Mouse (Mus musculus): ENCODE measurements around the gene Ddx23. TPM values are rescaled to one million over a fixed set of nuclear protein-coding genes. Genes with fewer than 3 reads are reported as not detected.
A peak's percentile ranks its signal among the peaks of the same experiment; 100 is the strongest.

Gene Ddx23
- total and polyA plus RNA-seq, 3 experiments: 194 to 252 (median 213) TPM

DNA sequence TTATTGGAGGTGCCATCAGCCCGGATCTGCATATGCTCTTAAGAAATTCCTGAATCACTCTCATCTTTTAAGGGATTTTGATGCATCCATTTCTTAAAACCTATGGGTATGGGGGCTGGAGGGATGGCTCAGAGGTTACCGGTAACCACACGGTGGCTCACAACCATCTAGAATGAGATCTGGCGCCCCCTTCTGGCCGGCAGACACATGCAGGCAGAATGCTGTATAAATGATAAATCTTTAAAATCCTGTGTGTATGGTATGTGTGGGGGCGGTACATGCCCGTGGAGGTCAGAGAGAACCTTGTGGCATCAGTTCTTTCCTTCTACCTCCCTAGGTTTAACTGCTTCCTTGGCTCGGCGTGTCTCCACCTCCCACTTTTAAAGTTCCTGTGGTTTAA lies 47.7 kb upstream of the Ddx23 start (continued):
- TF ChIP-seq ZNF384 (IDR thresholded peaks at IDR 0.05; ENCODE audit: low read depth, low read length) (peak; percentile 38; the same call in 1 of the 2 replicates), MYC (IDR thresholded peaks at IDR 0.05; ENCODE audit: low read depth, low read length) (peak; percentile 36; the same call in 1 of the 2 replicates), GATA1 (IDR thresholded peaks at IDR 0.05; ENCODE audit: low read depth, low read length) (no peak), RCOR1 (IDR thresholded peaks at IDR 0.05; ENCODE audit: low read depth, low read length) (no peak; the same call in 1 of the 2 replicates), NRF1 (IDR thresholded peaks at IDR 0.05; ENCODE audit: insufficient read depth, low read depth, low read length, poor library complexity, severe bottlenecking) (no peak), POLR2A (IDR thresholded peaks at IDR 0.05; ENCODE audit: control insufficient read depth in 1 of 2, insufficient read depth in 1 of 2, low read depth in 1 of 2, low read length in 2 of 2, poor library complexity in 1 of 2) (no peak), GABPA (IDR thresholded peaks at IDR 0.05; ENCODE audit: low read depth, low read length) (no peak), BHLHE40 (IDR thresholded peaks at IDR 0.05; ENCODE audit: borderline replicate concordance, low read depth, low read length) (no peak), ELF1 (IDR thresholded peaks at IDR 0.05; ENCODE audit: low read depth, low read length) (no peak)

DNA sequence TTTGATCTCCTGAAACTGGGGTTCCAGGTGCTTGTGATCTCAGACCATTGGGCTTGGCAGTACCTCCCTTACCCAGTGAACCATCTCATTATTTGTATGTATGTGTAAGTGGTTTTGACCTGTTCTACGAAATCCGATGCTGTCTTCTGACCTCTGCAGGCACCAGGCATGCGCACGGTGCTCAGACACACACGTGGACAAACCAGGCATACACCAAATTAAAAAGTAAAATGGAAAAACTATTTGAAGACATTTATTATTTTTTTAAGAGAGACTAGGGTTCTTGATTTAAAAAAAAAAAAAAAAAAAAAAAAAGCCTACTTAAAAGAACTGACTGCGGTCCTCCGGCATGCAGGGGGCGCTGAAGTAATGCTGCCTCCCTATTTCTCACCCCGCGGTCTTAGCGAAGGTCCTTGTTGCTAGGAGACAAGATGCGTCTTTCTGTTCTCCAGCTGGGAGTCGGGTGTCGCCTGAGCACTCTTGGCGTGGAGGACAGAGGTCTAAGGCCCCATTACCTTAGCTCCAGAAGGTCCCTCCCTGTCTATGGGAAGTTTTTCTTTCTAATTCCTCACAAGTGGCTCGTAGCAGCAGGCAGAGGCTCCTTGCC lies 45.2 kb upstream of the Ddx23 start, which contains the start of gene Ccdc65:
Gene Ccdc65, plus strand, starts transcription at position 442 of the 607 bp plus-strand sequence.
- Histone ChIP-seq H3K27ac (ENCODE audit: control insufficient read depth, low read depth, low read length) (no peak within 1 kb of the TSS), H3K27me3 (ENCODE audit: control insufficient read depth in 1 of 2, insufficient read depth in 2 of 2, low read length in 2 of 2) (peaks cover 4 to 17% of the 10 kb centered on the region in 2 experiments), H3K36me3 (ENCODE audit: control insufficient read depth in 1 of 2, insufficient read depth in 2 of 2, low read length in 2 of 2) (no peaks in the 10 kb centered on the region; a peak in 1 of 4 replicates), H3K4me3 (ENCODE audit: control insufficient read depth in 1 of 2, insufficient read depth in 1 of 2, low read depth in 2 of 2, low read length in 2 of 2) (peak within 1 kb of the TSS in 1 of 2 experiments; percentile 37; a peak in 1 of 4 replicates), H3K79me2 (ENCODE audit: control insufficient read depth, insufficient read depth, low read length, poor library complexity) (no peaks in the 10 kb centered on the region), H3K9ac (ENCODE audit: control insufficient read depth, low read depth, low read length, poor library complexity, severe bottlenecking) (no peak within 1 kb of the TSS), H3K4me1 (ENCODE audit: control insufficient read depth in 1 of 2, insufficient read depth in 2 of 2, low read length in 2 of 2) (no peaks in the 10 kb centered on the region; a peak in 1 of 4 replicates), H3K9me3 (replicated peaks; ENCODE audit: insufficient read depth, low read length) (no peaks in the 10 kb centered on the region)
- peak; percentile 95 for DNase-seq (ENCODE audit: low read depth, low spot score)
- TF ChIP-seq CTCF (IDR thresholded peaks at IDR 0.05 in 2 of 3, conservative IDR thresholded peaks at IDR 0.05 in 1 of 3; ENCODE audit: control insufficient read depth in 1 of 3, insufficient read depth in 1 of 3, low read depth in 2 of 3, low read length in 3 of 3, poor library complexity in 1 of 3, severe bottlenecking in 1 of 3) (peak; percentile 44 to 86 (median 78); a peak in 5 of 6 replicates), NRF1 (IDR thresholded peaks at IDR 0.05; ENCODE audit: insufficient read depth, low read depth, low read length, poor library complexity, severe bottlenecking) (no peak), EP300 (IDR thresholded peaks at IDR 0.05; ENCODE audit: low read depth in 1 of 2, low read length in 2 of 2) (no peak), UBTF (IDR thresholded peaks at IDR 0.05; ENCODE audit: borderline replicate concordance, insufficient read depth, low read depth, low read length) (no peak), KAT2A (conservative IDR thresholded peaks at IDR 0.05; ENCODE audit: low read depth, low read length) (no peak), MXI1 (IDR thresholded peaks at IDR 0.05; ENCODE audit: low read depth, low read length) (peak; percentile 86), HCFC1 (IDR thresholded peaks at IDR 0.05; ENCODE audit: low read depth, low read length) (peak; percentile 80), SMC3 (IDR thresholded peaks at IDR 0.05; ENCODE audit: low read depth, low read length) (no peak), USF1 (IDR thresholded peaks at IDR 0.05; ENCODE audit: low read depth, low read length) (no peak), ELF1 (IDR thresholded peaks at IDR 0.05; ENCODE audit: low read depth, low read length) (peak; percentile 26; the same call in 1 of the 2 replicates), MAFK (IDR thresholded peaks at IDR 0.05; ENCODE audit: borderline replicate concordance, low read depth, low read length) (no peak), TBP (IDR thresholded peaks at IDR 0.05; ENCODE audit: low read depth, low read length) (0 out of 2 replicates have a peak, but pooled peaks have one; percentile 16), POLR2AphosphoS2 (IDR thresholded peaks at IDR 0.05; ENCODE audit: low read length) (no peak), ZNF384 (IDR thresholded peaks at IDR 0.05; ENCODE audit: low read depth, low read length) (peak; percentile 99), TCF12 (IDR thresholded peaks at IDR 0.05; ENCODE audit: low read depth, low read length) (no peak), E2F4 (IDR thresholded peaks at IDR 0.05; ENCODE audit: borderline replicate concordance, low read depth, low read length) (no peak), TAL1 (IDR thresholded peaks at IDR 0.05; ENCODE audit: low read length) (no peak), CHD1 (IDR thresholded peaks at IDR 0.05; ENCODE audit: low read depth, low read length) (no peak), ZKSCAN1 (IDR thresholded peaks at IDR 0.05; ENCODE audit: low read depth, low read length) (no peak), MYC (IDR thresholded peaks at IDR 0.05; ENCODE audit: low read depth, low read length) (no peak), ZMIZ1 (IDR thresholded peaks at IDR 0.05; ENCODE audit: low read depth, low read length) (no peak), SIN3A (IDR thresholded peaks at IDR 0.05; ENCODE audit: low read length) (peak; percentile 99), NELFE (IDR thresholded peaks at IDR 0.05; ENCODE audit: low read depth, low read length) (no peak), MEF2A (IDR thresholded peaks at IDR 0.05; ENCODE audit: extremely low read depth, insufficient replicate concordance, low read depth, low read length, poor library complexity, severe bottlenecking) (no peak), MAZ (IDR thresholded peaks at IDR 0.05; ENCODE audit: low read depth, low read length) (no peak), USF2 (IDR thresholded peaks at IDR 0.05; ENCODE audit: borderline replicate concordance in 1 of 2, insufficient read depth in 1 of 2, low read depth in 1 of 2, low read length in 2 of 2) (no peak), GABPA (IDR thresholded peaks at IDR 0.05; ENCODE audit: low read depth, low read length) (no peak; the same call in 1 of the 2 replicates), JUND (IDR thresholded peaks at IDR 0.05; ENCODE audit: low read depth, low read length) (no peak)

Data from MEL (cell line).